Mouse (Mus musculus) hindbrain, embryonic 15.5 days (tissue): ENCODE measurements at regions not wholly inside any gene's neighbourhood (a gene's known extent, or its start where the extent isn't known, plus 50 kb on each side); places are given as distances from the start of the nearest gene placed in this dataset.

Source experiments
- ATAC-seq: fragments of 200-750 bp; cut with Nextera tagmentation; 2 replicates; pipeline ENCODE4 v1.8.0; 2017; ENCODE audit warnings: low read depth, moderate number of reproducible peaks, moderate TSS enrichment; ENCODE audit not compliant: low FRiP score
- H3K27ac ChIP-seq: fragments of 300-500 bp; sonication (generic); replicated peaks from 2 replicates; pipeline ENCODE4 v1.5.1; 2015; ENCODE audit warnings: mild to moderate bottlenecking, inconsistent platforms
- H3K27me3 ChIP-seq: fragments of 300-500 bp; sonication (generic); 2 replicates; pipeline ENCODE4 v1.6.1; 2015; ENCODE audit warnings: control low read depth, inconsistent platforms
- H3K36me3 ChIP-seq: fragments of 300-500 bp; sonication (generic); 2 replicates; pipeline ENCODE4 v1.6.1; 2015; ENCODE audit warnings: control low read depth, inconsistent platforms
- H3K4me1 ChIP-seq: fragments of 300-500 bp; sonication (generic); replicated peaks from 2 replicates; pipeline ENCODE4 v1.6.1; 2015; ENCODE audit warnings: control low read depth, inconsistent platforms
- H3K4me2 ChIP-seq: fragments of 300-500 bp; sonication (generic); 2 replicates; pipeline ENCODE4 v1.6.1; 2015; ENCODE audit warnings: moderate library complexity, mild to moderate bottlenecking, inconsistent platforms
- H3K4me3 ChIP-seq: fragments of 300-500 bp; sonication (generic); 2 replicates; pipeline ENCODE4 v1.5.1; 2015; ENCODE audit warnings: mild to moderate bottlenecking, inconsistent platforms
- H3K9ac ChIP-seq: fragments of 300-500 bp; sonication (generic); 2 replicates; pipeline ENCODE4 v1.6.1; 2015; ENCODE audit warnings: inconsistent platforms
- H3K9me3 ChIP-seq: fragments of 300-500 bp; sonication (generic); 2 replicates; pipeline ENCODE4 v1.6.1; 2016; ENCODE audit warnings: control low read depth, inconsistent platforms
- WGBS: fragments of 180-500 bp; shearing (Covaris S2); methylation state at CpG from one replicate; pipeline ENCODE4 v1.1.7; 2015; 5-methylcytosine and 5-hydroxymethylcytosine counted together

GRCm38 (mm10) chr8:8324520-8324919, 336.5 kb downstream of the Efnb2 start:
- no peak overlapping the region for H3K27ac ChIP-seq
- H3K4me1 ChIP-seq = peaks cover 8% of the 10 kb centered on the region; the same call in 1 of the 2 replicates
- H3K9me3 ChIP-seq = no peaks in the 10 kb centered on the region
- H3K4me3 ChIP-seq = no peak overlapping the region
- no peak overlapping the region for H3K4me2 ChIP-seq
- H3K27me3 ChIP-seq = no peaks in the 10 kb centered on the region
- 68% methylated on average over 5 of the region's 5 CpGs for WGBS
- no peaks in the 10 kb centered on the region for H3K36me3 ChIP-seq
- H3K9ac ChIP-seq = no peak overlapping the region
- no peak for ATAC-seq

DNA sequence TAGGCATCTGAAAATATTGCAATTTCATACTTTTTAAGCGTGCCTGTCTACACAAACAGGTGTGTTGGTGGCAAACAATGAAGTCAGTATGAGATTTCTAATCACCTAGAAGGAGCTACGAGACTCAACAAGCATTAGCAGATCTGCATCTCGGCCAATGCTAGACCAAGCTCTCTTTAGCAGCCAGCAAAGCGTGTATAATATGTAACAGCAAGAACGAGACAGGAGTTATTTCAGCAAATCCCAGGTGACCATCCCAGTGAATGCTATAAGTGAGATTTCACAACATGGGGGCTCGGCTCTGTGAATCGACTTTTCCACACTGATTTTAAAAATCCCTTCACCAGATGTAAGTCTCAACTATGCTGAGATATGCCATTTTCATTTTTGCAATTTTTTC, 352.8 kb downstream of the Efnb2 start:
- Histone ChIP-seq H3K36me3 (no peaks in the 10 kb centered on the region), H3K4me3 (no peak overlapping the region), H3K4me2 (no peak overlapping the region), H3K4me1 (0 out of 2 replicates have a peak, but pooled peaks cover 7% of the 10 kb centered on the region), H3K27me3 (no peaks in the 10 kb centered on the region), H3K9ac (no peak overlapping the region), H3K9me3 (no peaks in the 10 kb centered on the region), H3K27ac (no peak overlapping the region)
- 40% methylated on average over 7 of the region's 7 CpGs for WGBS
- ATAC-seq = no peak

DNA sequence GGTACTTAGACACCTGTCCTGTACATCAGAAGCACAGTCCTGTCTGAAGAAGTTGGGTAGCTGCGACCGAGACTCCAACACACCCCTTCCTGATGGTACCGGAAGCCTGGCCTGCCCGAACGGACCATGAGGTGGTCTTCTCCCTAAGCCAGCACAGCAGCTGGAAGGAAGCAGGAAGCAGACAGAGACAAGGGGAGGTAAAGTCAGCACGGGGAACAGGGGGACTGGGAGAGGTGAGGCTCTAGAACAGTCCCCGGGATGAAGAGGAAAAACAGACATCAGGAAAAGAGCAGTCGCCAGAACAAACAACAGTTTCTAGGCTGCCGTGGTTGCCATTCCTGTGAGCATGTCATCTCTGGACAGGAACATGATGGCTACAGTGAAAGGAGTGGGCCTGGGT, 353.6 kb downstream of the Efnb2 start:
- H3K9me3 ChIP-seq = no peaks in the 10 kb centered on the region
- 0 out of 2 replicates have a peak, but pooled peaks cover 7% of the 10 kb centered on the region for H3K4me1 ChIP-seq
- no peaks in the 10 kb centered on the region for H3K36me3 ChIP-seq
- 86% methylated on average over 9 of the region's 9 CpGs for WGBS
- H3K27ac ChIP-seq = no peak overlapping the region
- H3K27me3 ChIP-seq = no peaks in the 10 kb centered on the region
- no peak overlapping the region for H3K4me2 ChIP-seq
- H3K9ac ChIP-seq = no peak overlapping the region
- ATAC-seq = no peak
- H3K4me3 ChIP-seq = no peak overlapping the region

- Histone ChIP-seq H3K27ac (no peak overlapping the region), H3K9me3 (no peaks in the 10 kb centered on the region), H3K4me3 (no peak overlapping the region), H3K9ac (no peak overlapping the region), H3K36me3 (no peaks in the 10 kb centered on the region), H3K4me2 (no peak overlapping the region), H3K27me3 (no peaks in the 10 kb centered on the region), H3K4me1 (no peaks in the 10 kb centered on the region)
- ATAC-seq = no peak
- 78% methylated on average over 6 of the region's 6 CpGs for WGBS
Measured at GRCm38 (mm10) chr8:8299965-8300767, 360.9 kb downstream of the Efnb2 start.

DNA sequence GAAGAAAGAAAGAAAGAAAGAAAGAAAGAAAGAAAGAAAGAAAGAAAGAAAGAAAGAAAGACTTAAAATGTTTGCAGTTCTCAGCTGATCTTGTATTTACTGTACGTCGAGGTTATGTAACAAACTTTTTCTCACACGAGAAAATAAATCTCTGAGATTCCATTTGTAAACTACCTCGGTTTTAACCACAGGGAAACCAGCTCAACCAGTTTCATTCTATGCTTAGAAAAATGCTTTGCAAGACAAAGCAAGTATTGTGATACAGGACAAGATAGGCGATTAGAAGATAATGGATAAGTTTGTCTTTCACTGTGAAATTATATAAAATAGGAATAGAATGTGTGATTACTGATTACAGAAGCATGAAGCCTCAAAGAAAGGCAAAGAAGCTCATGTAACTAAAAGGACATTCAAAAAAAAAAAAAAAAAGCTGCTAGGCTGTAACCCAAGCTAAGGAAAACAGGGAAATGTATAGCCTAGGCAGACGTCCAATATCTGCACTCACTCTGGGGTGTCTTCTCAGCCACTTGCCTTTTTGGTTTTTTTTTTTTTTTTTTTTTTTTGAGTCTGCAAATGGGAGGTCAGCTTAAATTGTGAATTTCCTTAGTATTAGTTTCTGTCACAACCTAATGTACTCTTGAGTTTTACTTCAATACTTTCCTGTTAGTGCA, 368.3 kb downstream of the Efnb2 start:
- Histone ChIP-seq H3K4me2 (no peak overlapping the region), H3K27me3 (no peaks in the 10 kb centered on the region), H3K4me1 (no peaks in the 10 kb centered on the region), H3K36me3 (no peaks in the 10 kb centered on the region), H3K4me3 (no peak overlapping the region), H3K27ac (no peak overlapping the region), H3K9me3 (no peaks in the 10 kb centered on the region), H3K9ac (no peak overlapping the region)
- 64% methylated on average over 6 of the region's 6 CpGs for WGBS
- ATAC-seq = no peak

DNA sequence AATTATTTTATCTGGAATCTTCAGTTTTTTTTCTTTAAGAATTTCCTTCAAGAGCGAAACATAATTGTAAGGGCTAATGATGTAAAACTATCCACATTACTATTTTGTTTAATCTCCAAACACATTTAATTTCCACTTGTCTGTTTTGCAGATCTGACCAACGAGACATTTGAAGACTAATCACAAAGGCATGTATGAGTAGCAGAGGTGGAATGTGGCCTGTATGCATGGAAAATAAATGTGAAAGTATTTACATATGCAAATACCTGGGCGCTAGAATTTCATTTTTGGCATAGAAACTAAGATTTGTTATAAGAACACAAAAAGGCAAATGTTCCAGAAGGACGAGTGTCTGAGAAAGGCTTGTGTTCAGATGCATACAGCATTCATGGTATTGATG, 375.2 kb downstream of the Efnb2 start:
- H3K27ac ChIP-seq = no peak overlapping the region
- 85% methylated on average over 4 of the region's 4 CpGs for WGBS
- no peaks in the 10 kb centered on the region for H3K4me1 ChIP-seq
- H3K27me3 ChIP-seq = no peaks in the 10 kb centered on the region
- H3K4me3 ChIP-seq = no peak overlapping the region
- H3K4me2 ChIP-seq = no peak overlapping the region
- H3K9me3 ChIP-seq = no peaks in the 10 kb centered on the region
- ATAC-seq = no peak
- no peaks in the 10 kb centered on the region for H3K36me3 ChIP-seq
- H3K9ac ChIP-seq = no peak overlapping the region

DNA sequence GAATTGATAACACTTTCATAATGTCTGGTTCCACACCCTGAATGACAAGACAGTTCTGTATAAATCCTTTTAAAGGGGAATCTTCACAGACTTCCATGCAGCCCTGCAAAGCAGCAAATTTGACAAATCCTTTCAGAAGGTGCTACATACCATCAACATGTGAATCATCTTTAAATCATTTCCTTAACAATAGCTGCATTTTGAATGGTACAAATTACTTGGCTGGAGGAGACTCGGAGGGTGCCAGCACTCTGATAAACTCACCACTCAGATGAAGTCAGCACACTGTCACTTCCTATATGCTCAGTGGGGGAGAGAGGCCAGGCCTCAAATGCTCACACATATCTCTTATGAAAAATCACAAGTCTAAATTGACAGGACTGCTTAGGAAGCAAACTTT, 386.1 kb downstream of the Efnb2 start:
- H3K4me3 ChIP-seq = no peak overlapping the region

DNA sequence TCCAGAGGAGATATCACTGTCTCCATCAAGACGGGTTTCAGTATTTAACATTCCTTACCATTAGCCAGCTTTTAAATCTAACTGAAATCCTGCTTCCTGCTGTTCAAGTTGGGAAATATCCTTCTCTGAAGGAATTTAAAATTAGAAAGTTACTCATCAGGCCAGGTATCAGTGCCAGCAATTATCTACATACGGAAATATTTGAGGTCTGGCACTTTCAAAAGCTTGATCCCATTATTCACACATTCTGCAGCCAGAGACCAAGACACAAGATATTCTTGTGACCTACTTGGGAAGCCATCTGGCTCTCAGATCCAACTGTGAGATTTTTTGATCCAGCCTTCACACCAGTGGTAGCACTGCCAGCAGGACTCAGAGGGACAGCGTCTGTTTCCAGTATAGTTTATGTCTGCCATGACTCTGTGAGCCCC, 386.8 kb downstream of the Efnb2 start:
- H3K27me3 ChIP-seq = no peaks in the 10 kb centered on the region
- no peaks in the 10 kb centered on the region for H3K9me3 ChIP-seq
- no peaks in the 10 kb centered on the region for H3K4me1 ChIP-seq
- H3K9ac ChIP-seq = no peak overlapping the region
- no peak overlapping the region for H3K4me3 ChIP-seq
- H3K4me2 ChIP-seq = no peak overlapping the region
- H3K27ac ChIP-seq = no peak overlapping the region
- ATAC-seq = no peak
- H3K36me3 ChIP-seq = no peaks in the 10 kb centered on the region
- 79% methylated on average over 3 of the region's 3 CpGs for WGBS

More for the DNA sequence above, 386.1 kb downstream of the Efnb2 start:
- ATAC-seq = no peak
- Histone ChIP-seq H3K27ac (no peak overlapping the region), H3K27me3 (no peaks in the 10 kb centered on the region), H3K9me3 (no peaks in the 10 kb centered on the region), H3K9ac (no peak overlapping the region), H3K4me2 (no peak overlapping the region), H3K36me3 (no peaks in the 10 kb centered on the region), H3K4me1 (no peaks in the 10 kb centered on the region)
- WGBS = 67% methylated on average over 1 of the region's 1 CpGs

DNA sequence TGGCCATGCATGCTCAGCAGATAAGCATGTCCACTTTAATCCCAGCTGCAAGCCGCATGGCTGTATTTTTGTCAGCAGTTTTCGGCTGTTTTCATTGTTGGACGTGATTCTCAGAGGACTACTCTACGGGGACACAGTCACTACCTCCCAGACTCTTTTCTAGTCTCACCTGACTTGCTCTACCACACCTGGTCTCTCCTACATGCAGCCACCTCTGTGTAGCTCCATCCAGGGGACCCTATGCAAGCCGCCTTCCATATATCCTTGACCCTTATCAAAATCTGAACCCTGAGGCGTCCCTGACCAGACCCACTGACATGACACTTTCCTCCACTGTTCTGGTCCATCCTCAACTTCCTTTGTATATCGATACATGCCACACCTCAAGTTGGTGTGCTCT, 402.2 kb downstream of the Efnb2 start:
- no peak for ATAC-seq
- no peaks in the 10 kb centered on the region for H3K27me3 ChIP-seq
- no peak overlapping the region for H3K27ac ChIP-seq
- no peak overlapping the region for H3K4me3 ChIP-seq
- no peak overlapping the region for H3K4me2 ChIP-seq
- H3K9ac ChIP-seq = no peak overlapping the region
- no peaks in the 10 kb centered on the region for H3K36me3 ChIP-seq
- peaks cover 4% of the 10 kb centered on the region; the same call in 1 of the 2 replicates for H3K4me1 ChIP-seq
- no peaks in the 10 kb centered on the region for H3K9me3 ChIP-seq
- 70% methylated on average over 7 of the region's 7 CpGs for WGBS

DNA sequence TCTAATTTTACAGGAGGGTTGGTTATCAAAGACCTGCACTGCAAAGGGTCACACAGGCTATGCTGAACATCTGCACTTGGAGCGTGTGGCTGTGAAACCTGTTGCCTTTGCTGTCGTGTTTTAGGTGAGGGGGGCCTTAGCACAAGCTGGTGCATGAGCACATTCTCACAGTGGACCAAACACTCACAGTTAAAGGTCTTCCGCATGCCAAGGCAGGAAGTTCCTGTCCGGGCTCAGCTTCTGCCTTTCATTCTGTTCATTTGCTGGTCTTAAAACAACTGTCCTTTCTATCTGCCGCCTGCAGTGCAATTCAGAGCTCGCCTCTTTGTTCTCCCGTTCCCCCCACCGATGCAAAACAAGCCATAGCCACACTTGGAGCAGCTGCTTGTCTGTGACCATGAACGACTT, 402.8 kb downstream of the Efnb2 start:
- H3K36me3 ChIP-seq = no peaks in the 10 kb centered on the region
- 4% methylated on average over 9 of the region's 9 CpGs for WGBS
- H3K9me3 ChIP-seq = no peaks in the 10 kb centered on the region
- peaks cover 4% of the 10 kb centered on the region; the same call in 1 of the 2 replicates for H3K4me1 ChIP-seq
- no peak overlapping the region for H3K27ac ChIP-seq
- H3K4me2 ChIP-seq = peak overlapping the region; percentile 19; the same call in 1 of the 2 replicates
- no peak overlapping the region for H3K9ac ChIP-seq
- no peak for ATAC-seq
- no peaks in the 10 kb centered on the region for H3K27me3 ChIP-seq
- H3K4me3 ChIP-seq = no peak overlapping the region

DNA sequence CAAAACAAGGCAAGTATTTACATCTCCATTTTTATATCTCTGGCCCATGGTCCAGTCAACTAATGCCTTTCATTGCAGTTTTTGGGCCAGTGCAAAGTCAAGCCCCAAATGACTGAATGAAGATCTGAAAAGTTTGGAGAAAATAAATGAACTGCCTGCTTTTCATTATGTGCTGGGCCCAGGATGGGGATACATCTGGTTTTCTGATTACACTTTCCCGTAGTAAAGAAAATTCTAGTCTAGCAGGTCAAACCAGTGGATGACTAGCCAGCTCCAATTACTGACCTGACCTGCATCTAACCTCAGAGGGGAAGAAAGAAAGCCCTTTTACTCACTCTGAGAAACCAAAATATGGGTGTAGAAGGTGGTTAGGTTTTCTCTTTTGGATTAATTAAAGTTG, 404.7 kb downstream of the Efnb2 start:
- Histone ChIP-seq H3K27ac (no peak overlapping the region), H3K4me1 (peaks cover 4% of the 10 kb centered on the region; the same call in 1 of the 2 replicates), H3K4me2 (no peak overlapping the region), H3K27me3 (no peaks in the 10 kb centered on the region), H3K4me3 (no peak overlapping the region), H3K36me3 (no peaks in the 10 kb centered on the region), H3K9ac (no peak overlapping the region), H3K9me3 (no peaks in the 10 kb centered on the region)
- no peak for ATAC-seq
- WGBS = 75% methylated on average over 1 of the region's 1 CpGs

DNA sequence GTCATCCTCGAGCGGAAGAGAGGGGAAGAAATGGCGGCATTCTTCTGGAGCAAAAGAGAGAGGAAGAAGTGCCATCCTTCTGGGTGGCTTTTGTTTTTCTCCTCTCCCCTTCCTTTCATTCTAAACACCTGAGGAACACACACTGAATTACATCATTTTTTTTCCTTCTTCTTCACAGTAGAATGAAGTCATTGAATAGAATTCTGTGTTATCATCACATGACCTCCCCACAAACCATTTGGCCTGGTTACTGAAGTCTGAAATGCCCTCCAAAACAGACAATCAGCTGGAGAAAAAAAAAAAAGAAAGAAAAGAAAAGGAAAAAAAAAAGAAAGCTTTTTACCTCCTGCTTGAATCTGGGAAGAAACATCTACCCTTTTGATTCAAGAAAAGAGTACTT, 406.6 kb downstream of the Efnb2 start:
- Histone ChIP-seq H3K4me2 (no peak overlapping the region), H3K4me1 (peaks cover 4% of the 10 kb centered on the region; the same call in 1 of the 2 replicates), H3K27ac (no peak overlapping the region), H3K9me3 (no peaks in the 10 kb centered on the region), H3K36me3 (no peaks in the 10 kb centered on the region), H3K27me3 (no peaks in the 10 kb centered on the region), H3K9ac (no peak overlapping the region), H3K4me3 (no peak overlapping the region)
- ATAC-seq = no peak
- WGBS = 96% methylated on average over 3 of the region's 3 CpGs
